Mouse (Mus musculus) bone marrow, adult 2 months (tissue): Measurements from ENCODE around the gene Mup1. TPM values are rescaled to one million over a fixed set of nuclear protein-coding genes. Genes with fewer than 3 reads are reported as not detected.
"Not testable (repeated sequence)": the region's sequence is repeated elsewhere in the genome, so short reads cannot be mapped to it uniquely, and the experiment has no call there.

Experiments
- H3K27ac ChIP-seq: fragments of 200-500 bp; 2 replicates; pipeline ENCODE4 v1.5.1; 2012; ENCODE audit warnings: low read depth, mild to moderate bottlenecking, control low read depth, inconsistent platforms, low read length; ENCODE audit not compliant: control insufficient read depth, poor library complexity, insufficient read depth
- H3K4me1 ChIP-seq: fragments of 200-500 bp; 2 replicates; pipeline ENCODE4 v1.6.1; 2011; ENCODE audit warnings: low read length; ENCODE audit not compliant: control insufficient read depth, insufficient read depth
- H3K4me3 ChIP-seq: fragments of 200-500 bp; replicated peaks from 2 replicates; pipeline ENCODE3; 2011; ENCODE audit warnings: mild to moderate bottlenecking, low read depth, low read length, control low read depth; ENCODE audit not compliant: control insufficient read depth
- WGBS: fragments of 180-500 bp; shearing (Covaris S2); methylation state at CpG from one replicate; pipeline ENCODE4 v1.1.7; 2018; 5-methylcytosine and 5-hydroxymethylcytosine counted together
- polyA plus RNA-seq: library from polyadenylated mRNA; stranded (reverse); fragments of >200 nt; gene quantifications from 2 replicates; pipeline ENCODE4 v1.2.4, GENCODE M21; 2011; ENCODE audit warnings: low replicate concordance; ENCODE audit not compliant: missing spikeins, insufficient read depth, insufficient read length

Mup1 gene
- polyA plus RNA-seq = 11.0 and 46.6 TPM in 2 replicates

DNA sequence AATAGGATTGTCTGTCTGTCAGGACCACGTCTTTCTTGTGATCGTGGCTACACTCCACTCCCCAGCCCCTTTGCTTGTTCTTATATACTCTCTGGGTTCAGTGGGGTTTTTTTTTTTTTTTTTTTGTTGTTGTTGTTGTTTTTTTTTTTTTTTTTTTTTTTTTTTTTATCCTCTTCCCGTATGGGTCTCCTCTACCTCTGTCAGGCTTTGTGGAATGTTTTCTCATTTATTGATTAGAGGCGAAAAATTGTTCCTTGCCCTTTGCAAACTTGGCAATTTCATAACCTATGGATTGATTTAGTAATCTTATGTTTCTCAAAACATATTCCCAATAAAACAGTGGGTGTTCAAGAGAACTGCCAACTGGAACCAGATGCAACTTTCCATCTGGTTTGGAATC is at the start of gene Mup1:
Gene Mup1 (minus strand): TSS at position 101 of the 400 bp plus-strand sequence.
- H3K4me3 ChIP-seq, H3K4me1 ChIP-seq, H3K27ac ChIP-seq: not testable (repeated sequence)
- 81% methylated on average over 2 of the region's 4 CpGs for whole genome bisulfite sequencing

Other genes starting within 250 kb of the Mup1 start
- gene Mup9, start 80.0 kb downstream of the Mup1 start, polyA plus RNA-seq = not detected in 2 replicates
- 3.8 TPM in 1 of 2 replicates, not detected in the other for gene Mup10, start 80.2 kb upstream of the Mup1 start, polyA plus RNA-seq
- 15.2 and 82.9 TPM in 2 replicates for gene Mup11, start 160.5 kb upstream of the Mup1 start, polyA plus RNA-seq
- gene Mup12, start 239.4 kb upstream of the Mup1 start, polyA plus RNA-seq = not detected in 2 replicates